Mouse (Mus musculus) midbrain, embryonic 12.5 days (tissue): ENCODE measurements around the gene Mmp11. TPM values are rescaled to one million over a fixed set of nuclear protein-coding genes. Genes with fewer than 3 reads are reported as not detected.

Source experiments
- ATAC-seq: fragments of 200-750 bp; cut with Nextera tagmentation; 2 replicates; pipeline ENCODE4 v1.8.0; 2017; ENCODE audit warnings: low read depth, moderate TSS enrichment, moderate library complexity; ENCODE audit not compliant: low FRiP score
- H3K27ac ChIP-seq: fragments of 300-500 bp; sonication (generic); replicated peaks from 2 replicates; pipeline ENCODE4 v1.5.1; 2016; ENCODE audit warnings: mild to moderate bottlenecking
- H3K27me3 ChIP-seq: fragments of 300-500 bp; sonication (generic); 2 replicates; pipeline ENCODE4 v1.6.1; 2016; ENCODE audit warnings: mild to moderate bottlenecking
- H3K36me3 ChIP-seq: fragments of 300-500 bp; sonication (generic); 2 replicates; pipeline ENCODE4 v1.6.1; 2016
- H3K4me1 ChIP-seq: fragments of 300-500 bp; sonication (generic); 2 replicates; pipeline ENCODE4 v1.6.1; 2016
- H3K4me2 ChIP-seq: fragments of 300-500 bp; sonication (generic); replicated peaks from 2 replicates; pipeline ENCODE4 v1.6.1; 2016; ENCODE audit warnings: mild to moderate bottlenecking, moderate library complexity
- H3K4me3 ChIP-seq: fragments of 300-500 bp; sonication (generic); 2 replicates; pipeline ENCODE4 v1.5.1; 2016; ENCODE audit warnings: mild to moderate bottlenecking
- H3K9ac ChIP-seq: fragments of 300-500 bp; sonication (generic); replicated peaks from 2 replicates; pipeline ENCODE4 v1.6.1; 2016; ENCODE audit warnings: mild to moderate bottlenecking, moderate library complexity
- H3K9me3 ChIP-seq: fragments of 300-500 bp; sonication (generic); 2 replicates; pipeline ENCODE4 v1.6.1; 2016; ENCODE audit warnings: mild to moderate bottlenecking
- WGBS: fragments of 180-500 bp; shearing (Covaris S2); methylation state at CpG from one replicate; pipeline ENCODE4 v1.1.7; 2016; 5-methylcytosine and 5-hydroxymethylcytosine counted together
- polyA plus RNA-seq: library from polyadenylated mRNA; unstranded; fragments of >200 nt; fragmentation: Nextera tagmentation; extraction: Ambion mirVana; gene quantifications from 2 replicates; pipeline ENCODE4 v1.2.1, GENCODE M21; 2016

Mmp11 gene
- polyA plus RNA-seq, 1 experiment from 2014 or later: 44.0 TPM

DNA sequence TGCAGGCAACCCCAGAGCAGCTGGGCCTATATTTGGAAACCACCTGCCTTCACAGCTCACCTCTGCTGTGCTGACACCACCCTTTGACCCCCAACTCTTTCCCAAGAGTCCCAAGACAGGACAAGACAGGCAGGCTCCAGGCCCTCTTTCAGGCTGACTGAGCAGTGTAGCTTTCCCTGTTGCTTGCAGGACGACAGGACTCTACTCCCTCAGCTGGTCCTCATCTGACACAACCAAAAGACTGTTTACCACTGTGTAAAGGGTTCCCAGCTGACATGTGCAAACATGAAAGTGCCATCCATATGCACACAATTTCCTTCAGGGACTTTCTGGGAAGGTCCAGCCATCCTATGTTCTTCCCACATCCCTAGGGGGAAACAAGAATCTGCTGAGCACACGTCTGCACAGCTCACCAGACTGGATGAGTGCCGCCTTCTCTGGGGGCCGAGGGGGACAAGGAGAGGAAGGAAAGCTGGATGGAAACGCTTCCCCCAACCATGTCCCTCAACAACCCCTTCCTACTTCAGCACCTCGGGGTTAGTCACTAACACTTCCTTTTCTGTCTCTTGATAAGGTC, 23.2 kb downstream of the Mmp11 start:
- Histone ChIP-seq H3K27ac (no peak overlapping the region), H3K4me1 (peaks cover under 1% of the 10 kb centered on the region; the same call in 1 of the 2 replicates), H3K4me2 (no peak overlapping the region), H3K9me3 (no peaks in the 10 kb centered on the region), H3K4me3 (no peak overlapping the region), H3K9ac (no peak overlapping the region), H3K36me3 (peaks cover 78% of the 10 kb centered on the region), H3K27me3 (no peaks in the 10 kb centered on the region)
- WGBS: 81% methylated on average over 6 of the region's 6 CpGs
- no peak for ATAC-seq

DNA sequence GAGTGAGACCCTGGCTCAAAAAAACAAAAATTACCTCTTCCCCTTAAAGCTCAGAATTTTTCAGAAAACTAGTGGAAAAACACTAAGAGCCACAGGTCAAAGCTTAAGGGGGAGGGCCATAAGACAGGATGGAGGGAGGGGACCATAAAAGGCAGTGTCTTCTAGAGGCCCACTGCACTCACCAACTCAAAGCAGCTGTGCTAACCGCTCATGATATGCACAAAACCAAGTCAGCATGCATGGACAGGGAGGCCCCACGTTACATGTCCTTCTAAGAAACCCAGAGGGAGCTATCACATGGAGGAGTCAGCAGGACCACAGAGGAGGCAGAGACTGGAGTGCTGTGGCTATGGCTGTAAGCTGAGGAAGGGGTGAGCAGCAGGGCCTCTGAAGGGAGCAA, 25.6 kb downstream of the Mmp11 start:
- H3K4me2 ChIP-seq: no peak overlapping the region
- H3K4me1 ChIP-seq: no peaks in the 10 kb centered on the region
- WGBS: 90% methylated on average over 2 of the region's 2 CpGs
- H3K27me3 ChIP-seq: no peaks in the 10 kb centered on the region
- H3K27ac ChIP-seq: no peak overlapping the region
- H3K9me3 ChIP-seq: no peaks in the 10 kb centered on the region
- ATAC-seq: no peak
- H3K9ac ChIP-seq: no peak overlapping the region
- H3K36me3 ChIP-seq: peaks cover 90% of the 10 kb centered on the region
- no peak overlapping the region for H3K4me3 ChIP-seq

GRCm38 (mm10) chr10:75906882-75907281, 29.4 kb downstream of the Mmp11 start:
- WGBS: 96% methylated on average over 4 of the region's 4 CpGs
- Histone ChIP-seq H3K27ac (no peak overlapping the region), H3K36me3 (peaks cover 96% of the 10 kb centered on the region), H3K9me3 (no peaks in the 10 kb centered on the region), H3K27me3 (no peaks in the 10 kb centered on the region), H3K4me2 (no peak overlapping the region), H3K4me1 (no peaks in the 10 kb centered on the region), H3K9ac (no peak overlapping the region), H3K4me3 (no peak overlapping the region)
- no peak for ATAC-seq

GRCm38 (mm10) chr10:75904391-75904790, 31.9 kb downstream of the Mmp11 start:
- no peaks in the 10 kb centered on the region for H3K9me3 ChIP-seq
- H3K4me3 ChIP-seq: no peak overlapping the region
- H3K36me3 ChIP-seq: peaks cover 96% of the 10 kb centered on the region
- H3K27ac ChIP-seq: no peak overlapping the region
- no peaks in the 10 kb centered on the region for H3K27me3 ChIP-seq
- H3K9ac ChIP-seq: no peak overlapping the region
- H3K4me1 ChIP-seq: no peaks in the 10 kb centered on the region
- H3K4me2 ChIP-seq: no peak overlapping the region
- 88% methylated on average over 5 of the region's 5 CpGs for WGBS
- ATAC-seq: no peak

GRCm38 (mm10) chr10:75898846-75899245, 37.5 kb downstream of the Mmp11 start:
- no peaks in the 10 kb centered on the region for H3K9me3 ChIP-seq
- no peak for ATAC-seq
- peaks cover 4% of the 10 kb centered on the region for H3K4me1 ChIP-seq
- H3K27ac ChIP-seq: 0 out of 2 replicates have a peak overlapping the region, but pooled peaks have one; percentile 11
- H3K9ac ChIP-seq: no peak overlapping the region
- 69% methylated on average over 3 of the region's 3 CpGs for WGBS
- peaks cover 97% of the 10 kb centered on the region for H3K36me3 ChIP-seq
- H3K4me2 ChIP-seq: no peak overlapping the region
- no peak overlapping the region for H3K4me3 ChIP-seq
- no peaks in the 10 kb centered on the region for H3K27me3 ChIP-seq

DNA sequence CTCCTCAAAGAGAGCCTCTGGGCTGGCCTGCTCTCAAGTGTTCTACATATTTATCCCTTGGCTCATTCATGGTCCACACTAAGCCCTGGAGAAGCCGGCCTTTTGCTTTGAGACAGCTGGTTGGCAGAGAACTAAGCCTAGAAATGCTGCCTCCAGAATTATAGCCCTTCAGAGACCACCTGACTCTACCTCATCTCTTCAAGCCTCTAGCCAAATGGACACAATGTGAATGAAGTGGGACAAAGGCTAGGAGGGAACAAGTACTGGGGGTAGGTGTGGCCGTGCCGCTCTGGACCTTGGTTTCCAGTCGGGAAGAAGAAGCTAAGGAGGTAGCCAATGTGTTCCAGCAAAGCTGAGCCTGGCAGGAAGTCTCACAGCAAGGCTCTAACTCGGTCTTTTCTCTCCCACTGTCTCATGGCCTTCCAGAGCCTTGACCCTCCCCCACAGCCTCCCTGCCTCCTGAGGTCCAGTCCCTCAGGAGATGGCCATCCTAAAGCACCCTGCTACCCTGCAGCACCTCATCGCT, 38.2 kb downstream of the Mmp11 start:
- peaks cover 93% of the 10 kb centered on the region for H3K36me3 ChIP-seq

GRCm38 (mm10) chr10:75897373-75897772, 38.9 kb downstream of the Mmp11 start:
- no peak overlapping the region for H3K4me3 ChIP-seq
- no peak overlapping the region for H3K4me2 ChIP-seq
- H3K9ac ChIP-seq: no peak overlapping the region
- ATAC-seq: no peak
- H3K36me3 ChIP-seq: peaks cover 85% of the 10 kb centered on the region
- 49% methylated on average over 6 of the region's 6 CpGs for WGBS
- H3K9me3 ChIP-seq: no peaks in the 10 kb centered on the region
- peaks cover 15% of the 10 kb centered on the region for H3K4me1 ChIP-seq
- H3K27me3 ChIP-seq: no peaks in the 10 kb centered on the region
- no peak overlapping the region for H3K27ac ChIP-seq

More for the DNA sequence above, 38.2 kb downstream of the Mmp11 start:
- no peak overlapping the region for H3K4me3 ChIP-seq
- H3K9me3 ChIP-seq: no peaks in the 10 kb centered on the region
- no peak overlapping the region for H3K9ac ChIP-seq
- no peak overlapping the region for H3K4me2 ChIP-seq
- ATAC-seq: no peak
- H3K4me1 ChIP-seq: peaks cover 11% of the 10 kb centered on the region
- no peaks in the 10 kb centered on the region for H3K27me3 ChIP-seq
- H3K27ac ChIP-seq: no peak overlapping the region
- 80% methylated on average over 6 of the region's 6 CpGs for WGBS

GRCm38 (mm10) chr10:75896208-75896607, 40.1 kb downstream of the Mmp11 start:
- Histone ChIP-seq H3K27me3 (no peaks in the 10 kb centered on the region), H3K36me3 (peaks cover 74% of the 10 kb centered on the region), H3K4me2 (no peak overlapping the region), H3K4me3 (no peak overlapping the region), H3K9me3 (no peaks in the 10 kb centered on the region), H3K4me1 (peaks cover 15% of the 10 kb centered on the region), H3K9ac (no peak overlapping the region), H3K27ac (no peak overlapping the region)
- no peak for ATAC-seq
- WGBS: 100% methylated on average over 1 of the region's 1 CpGs

DNA sequence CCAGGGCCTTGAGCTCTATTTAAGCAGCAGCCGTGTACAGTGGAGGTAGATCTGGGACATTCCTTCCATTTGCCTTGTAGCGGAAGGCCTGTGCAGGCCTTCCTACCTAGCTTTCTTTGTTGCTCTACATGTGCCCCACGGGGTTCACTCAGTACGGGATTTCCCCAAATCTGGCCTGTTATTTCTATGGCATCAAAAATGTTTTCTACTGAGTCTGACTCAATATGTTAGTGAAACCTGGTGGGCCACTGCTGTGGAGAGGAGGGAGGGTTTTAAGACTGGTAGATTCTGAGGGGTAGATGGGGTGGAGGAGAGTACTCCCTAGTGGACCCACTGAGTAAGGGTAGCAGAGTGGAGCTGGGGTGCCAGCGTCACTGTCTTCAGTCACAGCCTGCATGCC, 40.6 kb downstream of the Mmp11 start:
- Histone ChIP-seq H3K4me2 (no peak overlapping the region), H3K4me1 (peaks cover 15% of the 10 kb centered on the region), H3K9me3 (no peaks in the 10 kb centered on the region), H3K27ac (no peak overlapping the region), H3K27me3 (no peaks in the 10 kb centered on the region), H3K4me3 (no peak overlapping the region), H3K9ac (no peak overlapping the region), H3K36me3 (peaks cover 70% of the 10 kb centered on the region)
- WGBS: 93% methylated on average over 5 of the region's 5 CpGs
- no peak for ATAC-seq

DNA sequence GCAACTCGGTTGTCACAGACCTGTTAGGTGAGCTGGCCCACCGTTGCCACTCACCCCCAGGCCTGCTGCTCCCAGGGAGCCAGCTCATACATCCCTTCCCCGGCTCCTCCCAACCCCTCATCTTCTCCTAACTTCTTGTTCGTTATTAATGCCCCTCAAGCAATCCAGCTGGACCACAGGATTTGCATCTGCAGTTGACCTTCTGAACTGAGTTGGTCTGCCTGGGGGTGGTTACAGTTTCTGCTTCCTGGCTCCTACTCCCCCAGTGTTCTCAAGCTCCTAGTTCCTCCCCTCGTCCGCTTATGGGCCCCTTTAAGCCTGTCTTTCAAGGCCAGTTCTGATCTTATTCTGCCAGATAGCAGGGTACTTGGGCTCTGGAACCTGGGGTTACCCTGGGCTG, 41.7 kb downstream of the Mmp11 start:
- Histone ChIP-seq H3K27ac (no peak overlapping the region), H3K4me1 (peaks cover 15% of the 10 kb centered on the region), H3K4me2 (no peak overlapping the region), H3K9me3 (no peaks in the 10 kb centered on the region), H3K4me3 (no peak overlapping the region), H3K9ac (no peak overlapping the region), H3K36me3 (peaks cover 59% of the 10 kb centered on the region), H3K27me3 (no peaks in the 10 kb centered on the region)
- no peak for ATAC-seq
- WGBS: 79% methylated on average over 6 of the region's 6 CpGs

DNA sequence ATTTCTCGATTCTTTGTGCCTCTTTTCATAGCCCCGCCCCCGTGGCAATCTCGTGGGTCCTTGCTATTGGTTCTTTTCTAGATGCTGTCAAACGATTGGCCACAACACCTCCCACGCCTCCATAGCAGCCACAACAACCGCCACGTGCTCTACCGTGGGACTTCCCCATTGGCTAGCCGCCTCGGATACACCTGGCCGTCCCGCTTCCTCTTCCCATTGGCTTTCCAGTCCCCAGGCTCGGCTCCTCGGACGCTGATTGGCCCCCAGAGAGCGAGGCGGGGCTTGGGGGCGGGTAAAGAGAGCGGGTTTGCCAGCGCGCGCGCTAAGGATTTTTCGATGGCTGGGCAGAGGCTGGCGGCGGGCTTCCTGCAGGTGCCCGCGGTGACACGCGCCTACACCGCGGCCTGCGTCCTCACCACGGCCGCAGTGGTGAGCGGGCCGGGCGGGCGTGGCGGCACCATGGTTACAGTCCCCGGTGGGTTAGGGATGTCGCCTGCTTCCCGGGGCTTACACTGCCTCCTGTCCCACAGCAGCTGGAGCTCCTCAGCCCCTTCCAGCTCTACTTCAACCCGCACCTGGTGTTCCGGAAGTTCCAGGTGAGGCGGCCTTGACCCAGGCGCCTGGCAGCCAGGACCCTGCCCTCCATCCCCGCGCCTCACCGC, 43.1 kb downstream of the Mmp11 start, which contains the start of gene Derl3:
Gene Derl3 (plus strand): TSS at position 325 of the 662 bp plus-strand sequence.
- Histone ChIP-seq H3K4me3 (peak within 1 kb of the TSS; percentile 45), H3K4me2 (peak within 1 kb of the TSS; percentile 95), H3K27ac (peak within 1 kb of the TSS; percentile 63), H3K9me3 (no peaks in the 10 kb centered on the region), H3K9ac (peak within 1 kb of the TSS; percentile 53; the same call in 1 of the 2 replicates), H3K36me3 (peaks cover 45% of the 10 kb centered on the region), H3K4me1 (peaks cover 15% of the 10 kb centered on the region), H3K27me3 (no peaks in the 10 kb centered on the region)
- peak; percentile 99 for ATAC-seq
- 3% methylated on average over 49 of the region's 51 CpGs for WGBS

DNA sequence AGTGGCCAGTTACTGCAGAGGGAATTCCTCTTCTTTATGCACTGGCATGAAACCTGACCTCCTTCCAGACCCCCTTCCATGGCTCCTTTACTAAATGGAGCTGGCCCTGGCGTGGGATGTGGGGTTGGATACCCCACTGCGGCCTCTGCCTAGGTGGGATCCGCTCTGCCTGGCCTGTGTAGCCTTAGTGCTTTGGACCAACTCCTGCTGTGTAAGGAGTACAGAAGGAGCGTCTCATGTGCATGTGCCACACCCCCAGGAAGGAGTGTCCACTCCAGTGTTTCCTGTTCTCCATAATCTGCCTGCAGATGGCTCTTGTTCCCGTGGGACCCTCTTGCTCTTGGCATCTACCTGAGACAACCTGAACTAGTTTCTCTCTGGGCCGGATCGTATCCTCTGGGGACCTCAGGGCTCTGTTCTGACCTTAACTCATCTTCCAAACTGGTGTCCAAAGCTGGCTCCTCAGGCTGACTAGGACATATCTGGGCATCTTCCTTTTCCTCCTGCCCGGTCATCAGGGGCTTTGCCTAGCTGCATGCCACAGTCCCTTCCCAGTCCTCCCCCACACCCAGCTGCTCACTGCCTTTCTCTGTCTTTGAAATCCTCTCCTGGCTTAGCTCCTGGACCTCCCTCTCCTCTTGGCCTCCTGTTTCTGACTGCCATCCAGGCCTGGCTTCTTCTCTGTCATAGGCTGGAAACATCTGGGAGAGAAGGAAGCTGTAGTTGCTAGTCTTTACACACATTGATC, 46.7 kb downstream of the Mmp11 start:
- peaks cover 10% of the 10 kb centered on the region for H3K36me3 ChIP-seq
- ATAC-seq: no peak

More for the DNA sequence above, 46.7 kb downstream of the Mmp11 start:
- Histone ChIP-seq H3K4me1 (peaks cover 15% of the 10 kb centered on the region), H3K4me3 (no peak overlapping the region), H3K9me3 (no peaks in the 10 kb centered on the region), H3K27ac (no peak overlapping the region), H3K27me3 (no peaks in the 10 kb centered on the region), H3K4me2 (no peak overlapping the region), H3K9ac (no peak overlapping the region)
- 60% methylated on average over 8 of the region's 8 CpGs for WGBS
